Mouse (Mus musculus) embryonic fibroblast, embryonic 13.5 days (primary cell): ENCODE results near the gene Zfp276.

Source experiments
- CTCF ChIP-seq: IDR thresholded peaks from 2 replicates; pipeline ENCODE4 v1.5.1; 2011; ENCODE audit warnings: mild to moderate bottlenecking, control low read depth, low read length, moderate library complexity, borderline replicate concordance; ENCODE audit not compliant: insufficient read depth
- POLR2A ChIP-seq: IDR thresholded peaks from 2 replicates; pipeline ENCODE4 v1.6.1; 2011; ENCODE audit warnings: low read depth, mild to moderate bottlenecking, control low read depth, low read length, moderate library complexity

DNA sequence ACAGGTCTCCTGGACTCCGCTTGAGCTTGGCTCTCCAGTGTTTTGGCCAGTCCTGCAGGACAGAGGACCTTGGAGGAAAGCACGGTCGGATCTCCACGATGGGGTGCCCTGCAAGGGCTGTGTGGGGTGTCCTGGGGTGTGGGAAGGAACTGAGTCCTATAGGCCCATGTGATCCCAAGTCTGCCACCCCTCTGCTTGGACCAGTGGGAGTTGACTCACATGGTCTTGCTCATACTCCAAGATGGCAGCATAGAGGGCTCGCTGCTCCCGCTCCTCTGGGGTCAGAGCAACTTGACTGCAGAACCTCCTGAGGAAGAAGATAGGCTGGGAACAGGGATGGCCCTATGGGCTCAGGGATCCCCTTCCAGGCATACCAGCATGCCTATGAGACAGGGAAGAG is 6.2 kb upstream of the Zfp276 start:
- no peak for TF ChIP-seq CTCF
- no peak for TF ChIP-seq POLR2A
